Mouse (Mus musculus) T-cell, adult 66 days (primary cell): ENCODE data around the gene Wdr49. TPM values are rescaled to one million over a fixed set of nuclear protein-coding genes. Genes with fewer than 3 reads are reported as not detected.

Experiments used
- total RNA-seq, 2 experiments: library from RNA; stranded (reverse); gene quantifications; 3 replicates in 1 of 2; 4 replicates in 1 of 2; pipeline ENCODE4 v1.2.4; 2023

The Wdr49 gene
- 1 to 10 TPM; 1.7 to 1.9 TPM for total RNA-seq

GRCm38 (mm10) chr3:75482056-75482455, at the start of gene Wdr49:
Gene Wdr49, minus strand, starts transcription at chr3:75482156.

GRCm38 (mm10) chr3:75269978-75270377, 212.0 kb downstream of the Wdr49 start, which contains the start of gene Serpini2:
Gene Serpini2, minus strand, starts transcription at chr3:75270078.

Other genes starting within 250 kb of the Wdr49 start
- gene Serpini2, start 212.1 kb downstream of the Wdr49 start, total RNA-seq: not detected
- gene Pdcd10, start 74.7 kb upstream of the Wdr49 start, total RNA-seq: 100 to 1,000 TPM; 119 to 132 TPM
- gene Serpini1, start 75.4 kb upstream of the Wdr49 start, total RNA-seq: 10 to 100 TPM; 20.2 to 22.4 TPM